Mouse (Mus musculus) liver, adult 2 months (tissue): Measurements from ENCODE around the gene Hlf. TPM values are rescaled to one million over a fixed set of nuclear protein-coding genes. Genes with fewer than 3 reads are reported as not detected.

ENCODE experiments used
- DNase-seq: peaks from one replicate; pipeline ENCODE4 v3.0.0-alpha.2; 2011; ENCODE audit warnings: low read depth, low spot score; ENCODE audit errors: extremely low read depth
- H3K27ac ChIP-seq: fragments of 200-500 bp; replicated peaks from 2 replicates; pipeline ENCODE4 v1.5.1; 2012; ENCODE audit warnings: low read depth, mild to moderate bottlenecking, control low read depth, inconsistent platforms, low read length; ENCODE audit not compliant: insufficient read depth
- H3K27me3 ChIP-seq: fragments of 200-500 bp; 2 replicates; pipeline ENCODE4 v1.6.1; 2012; ENCODE audit warnings: mild to moderate bottlenecking, moderate library complexity, low read length, inconsistent platforms; ENCODE audit not compliant: control insufficient read depth, insufficient read depth
- H3K36me3 ChIP-seq: fragments of 200-500 bp; 2 replicates; pipeline ENCODE4 v1.6.1; 2012; ENCODE audit warnings: low read length, inconsistent platforms; ENCODE audit not compliant: control insufficient read depth, insufficient read depth
- H3K4me1 ChIP-seq: fragments of 200-500 bp; 2 replicates; pipeline ENCODE4 v1.6.1; 2011; ENCODE audit warnings: low read length; ENCODE audit not compliant: control insufficient read depth, insufficient read depth
- H3K4me3 ChIP-seq: fragments of 200-500 bp; 2 replicates; pipeline ENCODE4 v1.5.1; 2011; ENCODE audit warnings: low read depth, mild to moderate bottlenecking, control low read depth, low read length, moderate library complexity; ENCODE audit not compliant: insufficient read depth
- H3K79me2 ChIP-seq: fragments of 200-500 bp; 2 replicates; pipeline ENCODE4 v1.6.1; 2012; ENCODE audit warnings: inconsistent platforms, mild to moderate bottlenecking, low read length, moderate library complexity; ENCODE audit not compliant: control insufficient read depth, insufficient read depth
- H3K9ac ChIP-seq: fragments of 200-500 bp; 2 replicates; pipeline ENCODE4 v1.6.1; 2012; ENCODE audit warnings: low read depth, mild to moderate bottlenecking, control low read depth, inconsistent platforms, low read length
- CTCF ChIP-seq: fragments of 200-500 bp; IDR thresholded peaks from 2 replicates; pipeline ENCODE4 v1.5.1; 2011; ENCODE audit warnings: low read depth, low read length, control low read depth
- POLR2A ChIP-seq: fragments of 200-500 bp; IDR thresholded peaks from 2 replicates; pipeline ENCODE4 v1.6.1; 2011; ENCODE audit warnings: low read length, control low read depth; ENCODE audit not compliant: insufficient read depth; ENCODE audit errors: extremely low read depth
- WGBS: fragments of 180-500 bp; shearing (Covaris S2); methylation state at CpG from one replicate; pipeline ENCODE4 v1.1.7; 2018; 5-methylcytosine and 5-hydroxymethylcytosine counted together
- polyA plus RNA-seq: library from polyadenylated mRNA; depleted of rRNA; stranded (reverse); fragments of >200 nt; gene quantifications from 2 replicates; pipeline ENCODE4 v1.2.3, GENCODE M21; 2012
- total RNA-seq: library from RNA; depleted of rRNA; stranded (reverse); fragments of >200 nt; gene quantifications from 2 replicates; pipeline ENCODE4 v1.2.3, GENCODE M21; 2014

The Hlf gene
- total and polyA plus RNA-seq, 2 experiments, result 12.1 to 18.3 TPM

DNA sequence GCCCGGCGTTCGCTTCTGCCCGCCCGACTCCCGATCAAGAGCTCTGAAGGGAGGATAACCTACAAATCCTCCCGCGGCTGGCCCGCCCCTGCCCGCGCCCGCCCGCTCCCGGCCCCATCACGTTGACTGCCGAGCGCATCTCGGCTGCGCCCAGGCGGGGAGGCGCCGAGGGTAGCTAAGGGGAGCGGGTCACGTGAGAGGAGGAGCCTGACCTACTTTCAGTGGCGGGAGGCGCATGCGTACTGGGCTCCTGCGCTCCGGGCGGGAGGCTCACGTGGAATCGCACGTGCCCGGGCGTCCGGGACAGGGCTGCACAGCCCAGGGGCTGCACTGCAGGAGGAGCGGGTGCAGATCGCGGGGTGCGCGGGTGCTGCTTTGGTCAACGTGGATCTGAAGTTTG, 27.2 kb upstream of the Hlf start:
- H3K4me1 ChIP-seq, result peaks cover 2% of the 10 kb centered on the region; the same call in 1 of the 2 replicates
- peak overlapping the region; percentile 2; the same call in 1 of the 2 replicates for H3K27ac ChIP-seq
- WGBS, result under 1% methylated on average over 42 of the region's 42 CpGs
- H3K9ac ChIP-seq, result peak overlapping the region; percentile 46
- H3K79me2 ChIP-seq, result no peaks in the 10 kb centered on the region
- no peaks in the 10 kb centered on the region for H3K36me3 ChIP-seq
- peak overlapping the region; percentile 50 for H3K4me3 ChIP-seq
- H3K27me3 ChIP-seq, result no peaks in the 10 kb centered on the region
- no peak for TF ChIP-seq POLR2A
- TF ChIP-seq CTCF, result no peak
- peak; percentile 83 for DNase-seq

DNA sequence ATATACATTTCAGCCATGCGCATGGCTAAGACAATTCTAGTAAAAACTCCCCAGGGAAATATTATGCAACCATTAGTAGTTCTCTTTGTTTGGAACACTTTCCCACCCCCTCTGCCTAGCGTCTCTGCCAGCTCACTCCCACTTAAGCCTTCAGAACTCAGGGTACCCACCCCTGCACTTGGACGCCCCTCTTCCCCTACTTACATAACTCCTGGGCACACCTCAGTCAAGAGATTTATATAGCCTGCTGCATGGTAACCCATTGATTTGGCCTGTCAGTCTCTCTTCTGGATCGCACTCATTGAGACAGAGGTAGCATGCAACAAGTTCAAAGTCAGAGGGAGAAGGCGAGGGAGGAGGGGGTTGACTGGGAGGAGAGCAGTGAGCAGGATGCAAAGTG, 26.3 kb upstream of the Hlf start:
- no peak overlapping the region for H3K9ac ChIP-seq
- H3K79me2 ChIP-seq, result no peaks in the 10 kb centered on the region
- no peak overlapping the region for H3K4me3 ChIP-seq
- peaks cover 2% of the 10 kb centered on the region; the same call in 1 of the 2 replicates for H3K4me1 ChIP-seq
- WGBS, result 80% methylated on average over 5 of the region's 5 CpGs
- DNase-seq, result no peak
- H3K27ac ChIP-seq, result no peak overlapping the region
- no peak for TF ChIP-seq POLR2A
- TF ChIP-seq CTCF, result no peak
- H3K27me3 ChIP-seq, result no peaks in the 10 kb centered on the region
- H3K36me3 ChIP-seq, result no peaks in the 10 kb centered on the region

DNA sequence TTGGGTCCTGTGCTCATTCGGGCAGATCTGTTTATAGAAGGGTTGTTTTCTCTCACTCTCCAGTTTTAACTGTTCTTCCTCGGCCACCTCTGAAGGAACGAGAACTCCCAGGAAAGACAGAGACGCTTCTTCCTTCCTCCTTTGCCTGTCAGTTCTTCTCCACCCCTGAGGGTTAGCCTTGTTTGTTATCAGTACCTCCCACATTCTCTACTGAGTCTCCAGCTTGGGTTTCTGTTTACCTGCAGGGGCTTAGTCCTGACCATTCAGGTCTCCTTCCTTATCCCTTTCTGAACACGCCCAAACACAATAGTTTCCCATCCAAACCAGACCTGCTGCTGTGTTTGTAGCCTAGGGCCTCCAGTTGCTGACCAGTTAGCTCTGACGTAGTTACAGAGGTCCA, 8.2 kb upstream of the Hlf start:
- Histone ChIP-seq H3K4me3 (no peak overlapping the region), H3K36me3 (no peaks in the 10 kb centered on the region), H3K4me1 (no peaks in the 10 kb centered on the region), H3K27ac (no peak overlapping the region), H3K9ac (no peak overlapping the region), H3K79me2 (no peaks in the 10 kb centered on the region), H3K27me3 (no peaks in the 10 kb centered on the region)
- WGBS, result 62% methylated on average over 6 of the region's 6 CpGs
- no peak for TF ChIP-seq CTCF
- TF ChIP-seq POLR2A, result no peak
- DNase-seq, result no peak

DNA sequence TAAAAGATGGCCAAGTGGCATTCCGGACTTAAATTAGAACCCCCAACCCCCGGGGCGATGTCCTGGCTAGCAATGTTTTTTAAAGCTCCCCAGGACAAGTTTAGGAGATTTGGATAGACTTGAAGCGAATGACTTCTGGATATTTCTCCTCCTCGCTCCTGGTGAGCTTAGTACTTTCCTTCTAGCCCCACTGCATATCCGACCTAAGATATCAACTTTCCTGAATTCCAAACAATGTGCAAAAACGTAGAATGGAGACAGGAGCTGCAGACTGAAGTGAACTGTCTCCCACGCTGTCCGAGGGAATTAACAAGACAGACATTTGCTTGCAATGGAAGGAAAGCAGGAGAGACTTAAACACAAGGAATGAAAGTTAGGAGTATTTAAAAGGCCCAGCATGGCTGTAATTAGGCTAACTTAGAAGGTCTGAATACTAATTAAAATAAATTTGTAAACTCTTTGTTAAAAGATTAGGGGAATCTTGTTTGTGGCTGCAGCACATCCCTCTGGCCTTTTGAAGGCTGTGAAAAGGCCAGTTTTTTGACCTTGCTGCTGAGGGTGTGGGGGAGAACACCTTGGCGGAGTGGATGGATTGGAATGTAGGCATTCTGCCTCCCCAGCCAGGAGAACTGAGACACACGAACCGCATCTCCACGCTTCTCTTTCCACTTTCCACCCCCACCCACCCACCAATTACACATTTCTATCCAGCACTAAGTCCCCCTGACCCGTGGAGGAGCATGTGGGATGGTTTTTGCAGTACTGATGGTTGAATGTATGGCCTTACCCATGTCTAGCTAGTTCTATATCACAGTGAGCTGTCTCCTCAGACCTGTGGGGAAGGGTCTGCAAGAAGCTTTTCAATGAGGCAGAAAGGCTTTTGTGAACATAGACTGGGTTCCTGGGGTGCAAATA, 833 bp upstream of the Hlf start:
- 0 out of 2 replicates have a peak, but pooled peaks cover 2% of the 10 kb centered on the region for H3K4me1 ChIP-seq
- no peak overlapping the region for H3K9ac ChIP-seq
- H3K27ac ChIP-seq, result no peak overlapping the region
- H3K79me2 ChIP-seq, result peaks cover 9% of the 10 kb centered on the region; the same call in 1 of the 2 replicates
- 57% methylated on average over 14 of the region's 14 CpGs for WGBS
- H3K27me3 ChIP-seq, result no peaks in the 10 kb centered on the region
- DNase-seq, result no peak
- no peaks in the 10 kb centered on the region for H3K36me3 ChIP-seq
- no peak for TF ChIP-seq CTCF
- TF ChIP-seq POLR2A, result no peak
- H3K4me3 ChIP-seq, result no peak overlapping the region

DNA sequence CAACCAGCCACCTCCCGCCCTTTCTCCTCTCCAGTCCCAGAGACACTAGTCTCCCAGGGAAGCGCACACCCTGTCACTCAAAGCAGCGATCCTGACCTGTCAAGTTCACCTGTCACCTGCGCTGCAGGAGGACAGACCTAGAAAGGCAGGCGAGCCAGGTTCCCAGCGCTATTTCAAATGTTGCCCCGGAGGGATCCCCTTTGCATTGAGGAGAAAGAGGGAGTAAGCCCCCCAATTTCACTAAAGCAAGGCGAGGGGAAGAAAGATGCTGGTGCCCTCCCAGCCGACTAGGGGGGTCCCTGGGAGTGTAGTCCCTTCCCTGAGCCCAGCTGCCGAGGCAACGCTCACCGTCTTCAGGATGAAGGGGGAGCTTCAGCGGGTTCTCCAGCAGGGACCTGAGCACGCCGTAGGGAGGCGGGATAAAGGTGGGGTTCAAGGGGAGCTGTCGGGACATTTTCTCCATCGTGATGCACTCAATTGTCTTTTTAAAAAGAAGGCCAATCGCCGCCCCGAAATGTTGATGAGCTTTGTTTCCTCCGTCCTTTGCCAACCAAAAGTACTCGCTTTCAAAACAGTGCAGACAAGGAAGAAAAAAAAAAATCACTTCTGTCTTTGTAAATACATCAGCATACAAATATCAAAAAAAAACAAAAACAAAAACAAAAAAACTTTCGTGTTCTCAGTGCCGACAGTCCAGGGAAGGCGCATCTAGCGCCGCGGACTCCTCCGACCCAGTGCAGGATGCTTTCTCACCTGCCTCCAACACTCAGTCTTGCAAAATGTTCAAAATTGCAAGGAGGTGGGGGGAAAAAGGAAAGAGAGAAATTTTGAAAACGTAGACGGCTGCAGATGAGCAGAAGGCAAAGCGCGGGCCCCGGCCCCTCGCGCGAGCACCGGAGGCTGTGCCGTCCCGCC, 536 bp downstream of the Hlf start:
- WGBS, result under 1% methylated on average over 41 of the region's 41 CpGs
- Histone ChIP-seq H3K79me2 (peaks cover 13% of the 10 kb centered on the region; the same call in 1 of the 2 replicates), H3K27ac (no peak overlapping the region), H3K4me3 (peak overlapping the region; percentile 56), H3K4me1 (peaks cover 9% of the 10 kb centered on the region), H3K36me3 (no peaks in the 10 kb centered on the region), H3K27me3 (no peaks in the 10 kb centered on the region), H3K9ac (peak overlapping the region; percentile 70)
- TF ChIP-seq POLR2A, result no peak
- TF ChIP-seq CTCF, result no peak
- DNase-seq, result peak; percentile 58
